Mouse (Mus musculus) left cerebral cortex, adult 9 months (tissue): ENCODE measurements around the gene Slc6a16.
"Not testable (repeated sequence)": the region's sequence is repeated elsewhere in the genome, so short reads cannot be mapped to it uniquely, and the experiment has no call there.

Experiments
- DNase-seq, 2 experiments: peaks; one replicate each; pipeline ENCODE4 v3.0.0; 2022; ENCODE audit warnings: low spot score in 2 of 2

The Slc6a16 gene

DNA sequence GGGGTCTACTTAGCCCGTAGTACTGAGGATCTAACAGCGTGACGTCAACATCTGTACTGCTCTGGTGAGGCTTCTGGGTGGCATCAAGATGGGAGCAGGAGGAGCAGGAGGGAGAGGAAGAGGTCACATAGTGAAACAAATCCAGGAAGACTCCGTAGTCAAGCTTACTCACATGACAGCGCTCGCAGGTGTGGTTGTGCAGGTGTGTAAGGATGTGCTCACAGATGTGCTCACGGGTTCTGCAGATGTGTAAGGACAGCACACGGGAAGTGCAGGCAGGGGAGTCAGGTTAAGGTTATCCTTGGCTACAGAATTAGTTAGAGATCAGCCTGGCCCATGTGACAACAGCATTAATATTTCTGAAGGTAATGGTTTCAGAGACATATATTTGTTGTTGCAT is 12.9 kb downstream of the Slc6a16 start:
- DNase-seq: no peak

DNA sequence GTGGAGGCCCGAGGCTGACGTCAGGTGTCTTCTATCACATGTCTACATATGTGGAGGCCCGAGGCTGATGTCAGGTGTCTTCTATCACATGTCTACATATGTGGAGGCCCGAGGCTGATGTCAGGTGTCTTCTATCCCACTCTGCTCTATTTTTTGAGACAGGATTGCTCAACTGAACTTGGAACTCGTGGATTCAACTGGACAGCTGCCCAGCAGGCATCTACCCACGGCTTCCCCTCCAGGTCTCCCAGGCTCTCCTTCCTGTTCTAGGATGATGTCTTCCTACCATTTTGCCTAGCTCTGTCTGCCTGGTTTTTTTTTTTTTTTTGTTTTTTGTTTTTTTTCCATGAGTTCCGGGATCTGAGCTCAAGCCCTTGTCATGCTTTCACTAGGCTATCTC is 14.9 kb downstream of the Slc6a16 start:
- not testable (repeated sequence) for DNase-seq

DNA sequence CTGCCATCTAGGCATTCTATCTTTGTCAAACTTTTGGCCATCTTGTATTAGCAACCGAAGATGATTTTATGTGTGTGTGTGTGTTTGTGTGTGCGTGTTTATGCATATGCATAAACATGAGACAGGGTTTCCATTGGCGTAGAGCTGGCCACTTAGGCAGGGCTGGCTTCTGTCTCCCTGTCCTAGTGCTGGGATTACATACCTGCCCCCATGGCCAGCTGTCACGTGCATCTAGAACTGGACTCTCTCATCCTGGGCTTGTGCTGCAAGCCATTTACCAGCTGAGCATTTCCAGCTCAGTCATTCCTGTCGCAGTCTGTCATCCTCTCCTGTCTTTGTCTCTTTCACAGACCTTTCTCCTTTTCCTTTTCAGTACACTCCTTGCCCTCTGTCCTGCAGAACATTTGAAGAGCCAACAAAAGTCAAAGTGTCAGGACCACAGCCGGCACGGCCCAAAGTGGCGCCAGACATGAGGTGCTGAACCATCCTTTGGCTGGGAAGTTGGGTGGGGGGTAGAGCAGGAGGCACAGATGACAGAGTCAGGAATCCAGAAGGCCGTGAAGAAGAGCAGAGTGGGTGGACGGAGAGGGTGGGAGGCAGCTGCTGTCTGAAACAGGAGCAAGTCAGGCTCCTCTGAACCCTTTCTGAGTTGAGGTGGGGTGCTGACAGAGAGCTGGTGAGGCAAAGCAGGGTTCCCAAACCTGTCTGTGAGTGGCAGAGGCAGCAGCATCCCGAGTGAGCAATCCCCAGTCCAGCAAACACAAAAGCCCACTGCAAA is 16.4 kb downstream of the Slc6a16 start:
- peak in 1 of 2 experiments; percentile 51 for DNase-seq

DNA sequence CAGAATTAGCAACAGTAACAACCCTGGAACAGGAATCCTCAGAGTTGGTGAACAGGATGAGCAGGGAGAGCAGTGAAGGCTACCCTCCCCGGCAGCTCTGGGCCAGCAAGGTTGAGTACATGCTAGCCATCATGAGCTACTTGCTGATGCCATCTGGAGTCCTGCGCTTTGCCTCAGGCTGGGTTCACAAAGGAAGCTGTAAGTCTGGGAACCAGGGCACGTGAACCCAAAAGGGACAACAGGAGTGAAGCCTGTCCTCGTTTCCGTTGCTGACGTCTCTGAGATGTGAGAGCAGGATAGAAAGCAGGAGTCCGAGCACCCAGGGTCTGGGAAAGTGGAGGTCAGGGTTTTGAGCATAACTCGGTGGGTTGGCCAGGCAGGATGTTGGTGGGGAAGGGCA is 18.4 kb downstream of the Slc6a16 start:
- DNase-seq: no peak

DNA sequence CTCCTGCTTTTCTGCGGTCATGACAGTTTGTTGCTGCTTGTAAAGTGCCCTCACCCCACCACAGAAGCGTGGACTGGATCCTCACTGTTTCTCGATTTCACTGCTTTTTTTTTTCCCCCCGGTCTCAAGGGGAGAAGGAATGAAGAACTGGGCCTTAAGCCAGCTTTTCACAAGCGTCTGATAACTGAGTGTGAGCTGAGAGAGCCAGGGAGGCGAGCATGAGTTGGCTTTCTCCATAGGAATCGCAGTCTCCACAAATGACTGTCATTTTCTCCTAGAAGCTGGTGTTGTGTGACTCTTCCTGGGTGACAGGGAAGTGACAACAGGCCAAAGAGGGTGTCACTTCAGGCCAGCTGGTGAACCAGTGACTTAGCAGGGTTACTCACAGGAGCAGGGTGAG is 21.4 kb downstream of the Slc6a16 start:
- DNase-seq: no peak

DNA sequence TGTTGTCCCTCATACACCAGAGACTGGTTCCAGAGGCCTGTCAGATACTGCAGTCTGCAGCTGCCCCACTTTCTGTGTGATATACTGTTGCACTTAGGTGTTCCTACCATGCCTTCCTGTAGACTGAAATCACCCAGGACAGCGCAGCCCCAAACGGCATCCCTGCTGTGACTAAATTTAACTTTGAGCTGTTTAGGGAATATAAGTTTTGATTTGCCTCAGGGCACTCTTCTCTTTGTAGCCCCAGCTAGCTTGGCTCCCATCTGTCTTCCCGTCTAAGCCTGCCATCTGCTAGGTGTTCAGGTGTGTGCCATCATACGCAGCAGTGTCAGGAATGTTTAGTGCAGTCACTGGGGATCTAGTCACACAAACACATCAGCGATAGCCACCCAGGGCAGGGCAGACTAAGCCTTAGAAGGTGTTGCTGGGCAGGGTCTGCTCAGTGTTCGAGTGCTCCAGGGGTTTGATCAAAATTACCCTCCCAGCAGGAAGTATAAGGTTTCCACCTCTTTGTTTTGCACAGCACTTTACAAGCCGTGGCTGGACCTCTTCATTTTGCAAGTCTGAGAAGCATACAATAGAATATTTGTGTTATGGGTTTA is 22.2 kb downstream of the Slc6a16 start:
- no peak for DNase-seq

DNA sequence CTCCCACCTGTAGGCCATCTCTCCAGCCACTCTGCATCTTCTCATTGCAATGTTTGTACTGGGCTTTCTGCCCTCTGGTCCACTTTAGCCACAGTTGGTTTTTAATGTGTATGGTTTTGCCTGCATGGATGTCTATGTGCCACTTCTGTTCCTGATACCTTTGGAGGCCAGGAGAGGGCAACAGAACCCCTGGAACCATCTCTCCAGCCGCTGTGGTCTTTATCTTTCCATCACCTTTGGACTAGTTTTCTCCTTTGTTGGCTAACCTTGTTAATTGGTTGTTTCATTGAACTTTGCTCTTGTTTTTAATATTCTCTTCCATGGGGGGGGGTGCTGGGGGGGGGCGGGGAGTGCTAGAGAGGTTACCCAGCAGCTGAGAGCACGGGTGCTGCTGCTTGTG is 23.5 kb downstream of the Slc6a16 start:
- no peak for DNase-seq

DNA sequence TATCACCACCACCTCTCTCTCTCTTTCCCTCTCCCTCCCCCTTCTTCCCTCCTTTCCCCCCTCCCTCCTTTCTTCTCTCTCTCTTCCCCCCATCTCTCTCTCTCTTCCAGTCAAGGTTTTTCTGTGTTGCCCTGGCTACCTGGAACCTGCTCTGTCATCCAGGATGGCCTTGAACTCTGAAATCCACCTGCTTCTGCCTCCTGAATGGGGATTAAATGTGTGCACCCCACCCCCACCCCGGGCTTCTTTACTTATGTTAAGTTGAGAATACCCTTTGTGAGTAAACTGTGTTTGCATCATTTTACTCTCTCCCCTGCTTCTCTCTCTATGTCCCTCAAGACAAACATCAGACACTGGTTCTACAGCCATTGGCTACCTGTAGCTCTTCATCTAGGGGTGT is 24.6 kb downstream of the Slc6a16 start:
- no peak for DNase-seq

DNA sequence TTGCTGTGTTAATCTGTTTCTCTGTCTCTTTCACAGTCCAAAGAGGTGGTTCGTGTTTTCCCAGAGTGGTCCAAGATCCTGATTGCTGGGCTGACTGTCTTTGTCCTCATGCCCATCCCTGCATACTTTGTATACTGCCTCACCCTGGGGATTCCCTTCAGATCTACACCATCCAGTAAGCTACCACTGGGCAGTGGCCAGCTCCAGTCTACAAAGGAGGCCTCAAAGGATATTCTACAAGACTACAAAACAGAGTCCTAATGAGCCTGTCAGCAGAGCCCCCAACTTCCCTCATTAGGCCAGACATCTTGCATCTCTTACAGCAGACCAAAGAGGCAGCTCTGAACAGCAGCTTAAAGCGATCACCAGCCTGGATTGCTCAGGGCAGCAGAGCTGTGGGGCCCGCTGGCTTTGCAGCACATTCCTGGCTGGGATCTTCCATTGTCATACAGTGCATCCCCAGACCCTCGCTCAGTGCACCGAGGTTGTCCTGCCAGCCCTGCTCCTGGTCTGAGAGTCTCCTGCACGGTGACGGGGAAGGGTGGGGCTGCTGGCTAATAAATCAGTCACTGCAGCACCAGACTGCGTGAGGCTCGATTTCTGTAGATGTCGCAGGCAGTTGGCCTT is 32.0 kb downstream of the Slc6a16 start:
- no peak for DNase-seq

DNA sequence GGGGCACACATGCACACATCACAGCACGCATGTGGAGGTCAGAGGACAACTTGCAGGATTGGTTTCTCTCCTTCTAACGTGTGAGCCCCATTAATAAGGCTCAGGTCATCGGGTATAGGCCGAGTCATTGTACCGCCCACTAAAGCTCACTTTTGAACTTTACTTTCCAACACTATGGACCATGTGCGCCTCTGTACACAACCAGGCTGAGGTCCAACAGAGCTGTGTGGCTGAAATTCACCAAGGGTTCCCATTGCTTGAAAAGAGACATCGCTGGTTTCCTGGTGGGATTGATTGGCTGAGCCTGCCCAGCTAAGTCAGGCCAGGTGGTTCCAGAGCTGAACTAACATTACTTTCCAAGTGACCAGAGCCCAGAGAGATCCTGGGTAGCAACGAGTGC is 32.8 kb downstream of the Slc6a16 start:
- DNase-seq: no peak

DNA sequence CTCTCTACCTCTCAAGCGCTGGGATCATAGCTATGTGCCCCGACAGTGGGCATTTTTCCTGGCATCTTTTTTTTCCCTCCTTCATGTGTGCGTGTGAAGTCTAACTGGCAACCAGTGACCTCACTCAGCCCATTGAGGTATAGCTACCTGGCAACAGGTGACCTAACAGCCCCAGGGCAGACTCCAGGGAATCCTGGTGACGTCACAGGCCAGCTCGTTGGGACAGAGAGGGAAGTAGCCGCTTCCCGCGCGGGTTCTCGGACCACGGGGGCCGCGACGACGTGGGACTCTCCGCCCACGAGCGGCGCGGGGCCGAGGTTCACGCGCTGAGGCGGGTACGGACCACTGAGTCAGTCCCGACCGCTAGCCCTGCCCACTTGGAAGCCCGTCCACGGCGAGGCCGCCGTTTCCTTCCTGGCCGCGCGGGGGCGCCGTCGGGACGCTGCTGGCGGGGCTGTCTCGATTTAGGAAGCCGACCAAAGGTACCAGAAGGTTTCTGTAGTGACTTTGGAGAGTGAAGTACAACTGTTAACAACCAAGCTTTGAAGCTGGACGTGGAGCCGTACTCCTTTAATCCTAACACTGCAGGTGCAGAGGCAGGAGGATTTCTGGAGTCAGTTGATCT is 36.4 kb downstream of the Slc6a16 start, which contains the start of gene Slc6a21:
Gene Slc6a21, plus strand, starts transcription at position 378 of the 625 bp plus-strand sequence.
- peak in 1 of 2 experiments; percentile 82 for DNase-seq

DNA sequence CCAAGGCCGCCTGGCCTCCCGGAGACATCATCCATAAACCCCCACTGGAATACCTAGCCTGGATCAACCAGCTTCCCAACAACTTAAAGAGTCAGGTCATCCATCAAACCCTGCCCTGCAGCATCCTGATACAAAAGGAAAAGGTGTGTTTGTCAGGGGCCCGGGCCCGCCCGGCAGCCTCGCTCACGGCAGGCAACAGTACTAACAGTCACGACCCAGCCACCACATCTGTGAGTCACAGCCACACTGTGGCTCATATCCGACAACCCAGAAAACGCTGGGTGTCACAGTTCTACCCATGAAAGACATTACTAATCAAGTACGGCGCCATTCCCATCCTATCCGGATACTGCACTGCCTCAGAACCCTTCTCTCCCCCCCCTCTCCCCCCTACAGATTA is 45.6 kb downstream of the Slc6a16 start:
- DNase-seq: no peak

DNA sequence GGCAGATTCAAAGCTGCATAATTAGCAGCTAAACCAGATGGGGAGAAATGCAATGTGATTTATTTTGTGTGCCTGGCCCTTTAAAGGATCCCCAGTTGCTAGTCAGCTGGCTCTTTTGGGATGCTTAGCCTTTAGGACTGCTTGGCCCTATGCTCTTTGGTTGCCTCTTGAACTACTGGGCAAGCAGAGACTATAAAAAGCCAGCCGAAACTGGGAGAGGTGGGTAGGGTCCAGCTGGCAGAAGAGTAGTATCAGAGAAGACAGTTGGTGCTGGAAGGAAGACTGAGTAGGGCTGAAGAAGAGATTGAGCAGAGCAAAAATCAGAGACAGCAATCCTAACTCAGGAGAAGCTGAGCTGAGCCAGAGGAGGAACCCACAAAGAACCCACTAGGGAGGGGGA is 55.7 kb downstream of the Slc6a16 start:
- no peak for DNase-seq

DNA sequence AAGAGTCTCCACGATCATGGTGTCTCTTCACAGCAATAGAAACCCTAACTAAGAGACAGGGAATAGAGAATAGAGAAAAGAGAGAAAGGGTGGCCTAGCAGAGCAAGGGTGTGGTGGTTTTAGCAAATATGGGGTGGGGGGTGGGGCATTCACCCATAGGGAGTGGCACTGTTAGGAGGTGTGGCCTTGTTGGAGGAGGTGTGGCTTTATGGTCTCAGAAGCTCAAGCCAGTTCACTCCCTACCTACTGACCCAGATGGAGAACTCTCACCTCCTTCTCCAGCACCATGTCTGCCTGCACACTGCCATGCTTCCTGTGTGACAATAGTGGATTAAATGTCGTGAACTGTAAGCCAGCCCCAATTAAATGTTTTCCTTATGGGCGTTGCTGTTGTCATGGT is 56.7 kb downstream of the Slc6a16 start:
- DNase-seq: no peak

DNA sequence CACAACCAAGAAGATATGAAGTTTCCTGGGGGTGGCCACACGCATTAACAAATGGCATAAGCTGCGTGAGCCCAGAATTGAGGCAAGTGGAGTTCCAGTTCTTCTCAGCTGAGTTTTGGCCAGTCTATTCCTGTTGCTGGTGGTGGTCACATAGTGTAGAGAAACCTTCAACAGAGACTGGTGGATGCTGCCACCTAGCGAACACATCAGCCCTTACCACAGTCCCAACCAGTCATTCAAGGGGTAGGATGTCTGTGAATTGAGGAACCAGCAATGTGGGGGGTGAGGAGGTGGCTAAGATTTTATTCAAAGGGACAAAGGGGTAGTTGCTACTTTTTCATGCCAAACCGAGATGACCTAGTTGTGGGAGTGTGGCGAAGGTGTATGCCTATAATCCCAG is 58.9 kb downstream of the Slc6a16 start:
- DNase-seq: peak in 1 of 2 experiments; percentile 86

DNA sequence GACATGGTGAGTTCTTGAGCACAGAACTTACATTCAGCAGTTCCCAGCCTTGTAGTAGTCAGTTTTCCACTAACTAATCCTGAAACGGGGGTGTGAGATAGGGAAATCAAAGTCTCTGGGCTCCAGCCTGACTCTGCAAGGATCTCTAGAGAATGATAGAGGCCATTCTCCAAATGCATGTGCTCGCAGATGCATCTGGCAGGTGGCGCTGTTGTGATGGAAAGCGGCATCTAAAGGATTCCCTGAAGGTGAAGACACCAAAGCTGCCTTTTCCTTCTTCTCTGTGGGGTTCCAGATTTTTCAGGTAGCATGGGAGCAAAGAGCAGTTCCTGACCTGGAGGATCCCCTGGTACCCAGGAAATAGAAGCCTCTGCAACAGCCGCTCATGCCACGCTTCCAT is 59.4 kb downstream of the Slc6a16 start:
- peak in 1 of 2 experiments; percentile 86 for DNase-seq

DNA sequence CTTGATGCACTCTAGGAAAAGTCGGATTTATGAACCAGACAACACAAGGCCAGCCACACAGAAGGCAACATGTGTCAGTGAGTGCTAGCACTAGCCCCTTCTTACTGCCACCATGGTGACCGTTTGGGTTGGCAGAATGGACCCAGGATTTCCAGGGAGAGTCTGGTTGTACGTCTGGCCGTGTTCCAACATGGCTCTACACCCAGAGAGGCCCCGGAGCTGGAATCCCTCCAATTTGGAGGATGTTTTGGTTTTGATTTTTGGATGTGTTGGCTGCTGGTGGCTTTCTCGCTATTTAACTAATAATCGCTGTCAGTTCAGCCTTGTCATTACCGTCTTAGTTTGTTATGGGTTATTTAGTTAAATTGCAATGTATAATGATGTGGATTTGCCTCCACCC is 61.7 kb downstream of the Slc6a16 start:
- no peak for DNase-seq

DNA sequence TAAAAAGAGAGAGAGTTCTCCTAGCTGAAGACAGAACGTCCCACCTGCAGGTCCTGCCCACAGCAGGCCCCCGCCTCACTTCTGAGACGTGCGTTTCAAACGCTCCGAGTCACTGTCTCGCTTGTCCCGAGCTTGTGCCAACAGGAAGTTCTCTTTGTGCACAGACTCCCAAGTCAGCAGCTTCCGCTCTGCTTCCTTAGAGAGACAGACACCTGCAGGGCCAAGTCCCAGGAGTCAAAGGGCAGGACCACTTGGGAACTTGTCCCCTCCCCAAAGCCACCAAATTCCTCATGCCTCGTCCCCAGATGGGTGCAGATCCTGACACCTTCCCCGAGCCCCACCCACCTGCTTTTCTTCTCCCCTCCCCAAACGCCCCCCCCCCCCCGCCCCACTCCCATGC is 64.0 kb downstream of the Slc6a16 start:
- DNase-seq: no peak

DNA sequence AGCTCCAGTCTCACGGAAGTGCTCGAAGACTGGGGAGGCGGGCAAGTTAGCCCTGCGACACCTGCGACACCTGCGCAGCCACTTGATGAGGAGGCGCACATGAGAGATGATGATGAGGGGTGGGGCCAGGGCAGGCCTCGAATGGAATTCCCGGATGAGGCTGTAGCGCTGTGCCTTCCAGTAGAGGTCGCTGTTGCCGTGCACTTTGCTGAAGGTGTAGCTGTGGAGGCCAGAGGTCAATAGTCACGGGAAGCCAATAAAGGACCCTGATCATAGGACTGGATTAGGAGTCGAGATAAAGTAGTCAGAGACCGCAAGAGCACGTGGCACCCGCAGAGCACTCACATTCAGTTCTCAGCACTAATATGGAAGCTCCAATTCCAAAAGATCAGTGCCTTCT is 64.4 kb downstream of the Slc6a16 start:
- peak in 1 of 2 experiments; percentile 77 for DNase-seq

DNA sequence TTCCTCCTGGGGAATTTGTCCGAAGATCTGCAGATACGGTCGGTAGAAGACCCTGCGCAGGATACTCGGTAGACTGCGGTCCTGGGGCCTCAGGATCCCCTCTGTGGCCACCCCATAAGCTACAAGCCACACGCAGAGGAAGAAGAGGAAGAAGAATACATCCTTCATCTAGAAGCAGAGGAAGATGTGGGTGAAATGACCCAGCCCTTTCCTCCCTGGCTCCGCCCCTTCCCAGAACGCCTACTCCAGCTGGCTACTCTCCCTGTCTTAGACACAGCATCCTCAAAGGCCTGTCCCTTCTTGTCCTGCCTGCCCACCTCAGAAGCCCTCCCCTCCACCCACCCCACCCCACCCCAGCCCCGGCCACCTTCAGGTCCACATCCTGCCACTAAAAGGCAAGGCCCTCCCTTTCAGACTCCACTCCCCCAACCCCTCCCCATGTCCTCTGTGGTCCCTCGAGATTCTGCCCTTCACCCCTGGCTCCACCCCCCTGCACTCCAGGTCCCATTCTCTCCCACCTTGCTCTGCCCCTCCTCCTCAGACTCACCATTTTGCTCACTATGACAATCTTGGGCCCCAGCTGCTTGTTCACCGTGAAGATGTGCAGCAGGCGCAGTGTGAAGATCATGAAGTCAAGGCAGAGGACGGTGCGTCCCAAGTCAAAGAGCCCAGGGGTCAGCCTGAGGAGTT is 67.8 kb downstream of the Slc6a16 start:
- DNase-seq: no peak

DNA sequence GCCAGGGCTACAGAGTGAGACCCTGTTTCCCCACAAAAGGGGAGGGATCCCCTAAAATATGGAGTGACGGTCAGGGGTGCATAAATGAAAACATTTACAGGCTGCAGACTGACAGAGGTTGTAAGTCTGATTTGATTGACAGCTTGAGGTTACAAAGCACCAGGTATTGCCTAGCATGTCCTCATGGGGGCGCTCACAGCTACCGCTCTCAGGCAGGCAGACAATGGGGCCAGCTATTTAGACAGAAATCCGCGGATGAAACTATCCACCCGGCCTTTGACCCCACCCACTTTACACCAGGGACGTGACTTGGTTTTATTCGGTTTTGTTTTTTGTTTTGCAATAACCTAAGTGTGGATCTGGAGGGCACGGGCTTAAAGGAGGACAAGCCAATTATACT is 68.6 kb downstream of the Slc6a16 start:
- DNase-seq: no peak

DNA sequence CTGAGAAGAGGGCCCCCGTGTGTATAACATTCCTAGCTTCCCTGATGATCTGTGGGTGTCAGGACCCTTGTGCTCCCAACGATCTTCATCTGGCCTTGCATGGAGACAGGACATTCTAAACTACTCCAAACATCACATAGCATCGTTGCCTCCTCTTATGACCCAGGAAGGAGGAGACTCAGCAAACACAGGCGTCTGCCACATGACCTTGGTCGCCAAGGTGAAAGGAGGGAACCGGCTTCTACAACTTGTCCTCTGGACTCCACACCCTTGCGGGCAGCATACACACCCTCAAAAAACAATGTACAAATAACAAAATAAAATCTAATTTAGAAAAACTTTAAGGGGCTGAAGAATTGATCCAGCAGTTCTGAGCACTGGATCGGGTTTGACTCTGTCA is 71.1 kb downstream of the Slc6a16 start:
- no peak for DNase-seq
